Mouse (Mus musculus) T-cell, adult 66 days (primary cell): ENCODE data around the gene Usp31. TPM values are rescaled to one million over a fixed set of nuclear protein-coding genes. Genes with fewer than 3 reads are reported as not detected.

Experiments
- total RNA-seq, 2 experiments: library from RNA; stranded (reverse); gene quantifications; 3 replicates in 1 of 2; 4 replicates in 1 of 2; pipeline ENCODE4 v1.2.4; 2023

The Usp31 gene
- total RNA-seq: 10 to 100 TPM; 13.4 to 17.2 TPM

DNA sequence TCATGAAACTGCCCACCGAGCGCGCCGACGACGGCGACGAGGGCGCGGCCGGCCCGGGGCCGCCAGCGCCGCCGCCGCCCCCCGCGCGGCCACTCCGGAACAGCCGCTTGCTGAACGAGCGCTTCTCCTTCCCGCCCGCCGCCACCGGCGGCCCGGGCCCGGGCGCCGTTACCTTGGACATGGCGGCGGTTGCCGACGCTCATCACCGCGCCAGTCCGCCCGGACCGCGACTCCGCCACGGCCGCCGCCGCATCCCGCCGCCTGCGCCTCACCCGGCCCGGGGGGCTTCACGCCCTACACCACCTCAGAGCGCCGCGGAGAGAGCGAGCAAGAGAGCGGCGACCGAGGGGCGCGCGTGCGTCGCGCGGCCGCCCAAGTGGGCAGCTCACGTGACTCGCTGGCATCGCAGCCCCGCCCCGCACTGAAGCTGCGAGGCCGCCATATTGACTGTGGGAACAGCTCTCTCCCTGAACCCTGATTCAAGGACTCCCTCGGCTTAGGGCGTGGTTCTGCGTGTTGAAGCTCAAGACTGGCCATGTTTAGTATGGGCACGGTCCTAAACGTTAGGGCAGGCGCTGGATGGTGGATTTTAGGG, at the start of gene Usp31:
Usp31 (minus strand) TSS at position 181 of the 595 bp plus-strand sequence.

DNA sequence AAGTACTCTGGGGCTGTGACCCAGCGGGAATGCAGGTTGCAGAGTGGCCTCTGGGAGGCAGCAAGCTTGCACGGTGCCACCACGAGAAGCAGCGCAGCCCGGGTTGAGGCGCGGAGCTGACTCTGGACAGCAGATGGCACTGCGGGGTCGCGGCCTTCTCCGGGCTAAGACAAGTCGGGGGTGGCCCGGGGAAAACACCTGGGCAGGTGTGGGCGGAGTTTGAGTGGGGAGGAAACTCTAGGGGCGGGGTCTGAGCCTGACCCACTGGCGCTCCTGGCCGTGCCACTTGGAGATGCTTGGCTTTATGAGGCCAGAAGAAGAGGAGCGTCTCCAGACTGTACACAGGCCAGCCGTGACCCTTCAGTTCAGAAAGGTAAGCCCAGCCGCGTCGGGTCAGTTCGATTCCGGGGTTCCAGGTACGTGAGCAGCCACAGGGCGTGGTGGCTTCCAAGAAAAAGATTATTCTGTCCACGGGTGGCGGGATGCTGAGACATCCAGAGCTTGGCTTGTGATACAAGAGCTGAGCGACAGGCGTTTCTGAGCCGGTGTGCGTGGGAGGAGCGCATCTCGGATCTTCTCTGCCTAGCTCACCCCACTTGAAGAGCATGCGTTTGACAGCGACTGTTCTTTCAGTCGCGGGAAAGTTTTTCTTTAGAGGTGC, 27.2 kb upstream of the Usp31 start, which contains the start of gene Scnn1g:
Scnn1g (plus strand) TSS at position 309 of the 661 bp plus-strand sequence.

Other genes with a start within 250 kb of the Usp31 start
- gene Scnn1g, start 27.2 kb upstream of the Usp31 start, total RNA-seq: not detected
- not detected for gene Scnn1b, start 157.8 kb upstream of the Usp31 start, total RNA-seq